Mouse (Mus musculus) G1E (cell line): ENCODE measurements around the gene Cd9.

Source experiments
- CTCF ChIP-seq: IDR thresholded peaks from 2 replicates; pipeline ENCODE4 v1.5.1; 2012; ENCODE audit warnings: low read depth, low read length, inconsistent platforms, mixed read lengths
- TAL1 ChIP-seq: conservative IDR thresholded peaks from 2 replicates; pipeline ENCODE4 v1.6.1; 2012; ENCODE audit warnings: low read depth, low read length, inconsistent platforms, mixed read lengths

DNA sequence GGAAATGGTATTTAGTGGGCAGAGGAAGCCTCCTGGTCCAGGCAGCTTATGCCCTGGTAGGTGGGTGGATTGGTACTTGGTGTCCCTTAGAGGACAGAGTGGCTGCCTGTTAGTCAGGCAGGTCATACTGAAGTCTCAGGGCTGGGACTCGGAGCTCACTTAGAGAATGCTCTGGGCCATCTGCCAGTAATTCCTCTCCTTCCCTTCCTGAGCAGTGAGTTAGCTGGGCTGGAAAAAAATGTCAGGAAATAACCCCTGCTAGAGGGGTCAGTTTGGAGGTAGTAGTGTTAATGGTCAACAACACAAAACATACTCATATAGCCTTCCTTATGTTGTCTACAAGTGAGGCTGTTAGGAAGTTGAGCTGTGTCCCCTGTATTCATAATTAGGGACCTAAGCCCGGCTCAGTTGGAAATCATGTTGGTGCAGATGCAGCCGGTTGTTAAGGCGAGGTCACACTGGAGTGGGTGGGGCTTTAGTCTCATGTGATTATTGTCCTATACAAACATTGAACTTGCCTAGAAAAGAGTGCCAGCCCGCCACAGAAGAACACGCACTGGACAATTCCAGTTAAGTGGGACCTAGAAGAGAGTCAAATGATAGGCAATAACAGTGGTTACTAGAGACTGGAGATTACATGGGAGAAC lies 18.5 kb upstream of the Cd9 start:
- TF ChIP-seq CTCF = no peak
- TF ChIP-seq TAL1 = no peak
